Mouse (Mus musculus) erythroblast, embryonic 14.5 days (primary cell): ENCODE data around the gene Primpol.

Experiments
- GATA1 ChIP-seq: IDR thresholded peaks from 2 replicates; pipeline ENCODE4 v1.6.1; 2012; ENCODE audit warnings: low read length, inconsistent platforms, mixed read lengths
- TAL1 ChIP-seq: IDR thresholded peaks from 3 replicates; pipeline ENCODE4 v1.6.1; 2012; ENCODE audit warnings: low read length, inconsistent platforms, mixed read lengths

DNA sequence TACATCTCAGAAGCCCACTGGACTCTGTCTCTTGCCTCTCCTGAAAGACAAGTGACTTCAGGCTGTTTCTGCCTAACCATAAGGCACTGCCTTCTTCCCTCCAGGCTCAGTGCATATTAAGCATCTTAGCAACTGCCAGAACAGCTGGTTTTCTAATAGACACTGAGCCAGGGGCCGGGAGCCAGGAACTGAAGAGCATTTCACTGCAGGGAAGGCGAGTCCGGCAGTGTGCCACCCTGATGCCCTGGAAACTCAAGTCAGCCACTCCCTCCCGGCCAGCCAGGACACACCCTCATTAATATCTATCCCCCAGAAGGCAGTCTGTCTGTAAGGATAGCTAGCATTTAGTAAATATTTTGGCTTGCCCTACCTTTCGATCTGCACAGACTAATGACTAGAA, 77.3 kb downstream of the Primpol start:
- TF ChIP-seq GATA1 (no peak), TAL1 (peak; percentile 43; the same call in 1 of the 3 replicates)
